Mouse (Mus musculus): ENCODE data around the gene C1s1. TPM values are rescaled to one million over a fixed set of nuclear protein-coding genes. Genes with fewer than 3 reads are reported as not detected.
"Not testable (repeated sequence)": the region's sequence is repeated elsewhere in the genome, so short reads cannot be mapped to it uniquely, and the experiment has no call there.

The C1s1 gene
- 0.72 and 0.75 TPM in 2 replicates for polyA plus RNA-seq (2014; fragmentation: Nextera tagmentation; extraction: Ambion mirVana)

DNA sequence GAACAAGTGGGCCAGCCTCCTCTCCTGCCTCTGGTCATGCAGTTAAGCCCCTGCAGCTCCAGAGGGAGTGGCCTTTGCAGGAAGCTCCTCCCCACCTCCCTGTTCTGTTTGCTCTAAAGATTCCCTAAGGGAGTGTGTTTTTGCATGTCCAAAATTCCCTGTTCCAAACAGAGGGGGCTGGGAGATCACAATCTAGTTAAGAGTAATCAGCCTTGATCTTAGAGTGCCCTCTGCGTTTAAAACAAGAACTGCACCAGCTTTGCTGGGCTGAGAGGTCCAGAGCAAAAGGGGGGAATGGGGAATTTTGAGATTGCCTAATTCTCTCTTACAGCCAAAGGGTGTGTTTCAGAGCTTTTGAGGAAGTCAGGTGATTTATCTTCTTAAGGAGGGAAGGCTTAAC is at the start of gene C1s1:
Gene C1s1, minus strand, starts transcription at position 76 of the 400 bp plus-strand sequence.
- not testable (repeated sequence) for H3K27me3 ChIP-seq (ENCODE audit: control insufficient read depth, insufficient read depth, low read length); H3K9ac ChIP-seq (replicated peaks; ENCODE audit: low read depth, low read length); H3K4me2 ChIP-seq (ENCODE audit: low read depth, low read length); ATAC-seq (ENCODE audit: low read depth); H3K36me3 ChIP-seq (ENCODE audit: control insufficient read depth, insufficient read depth, low read length); H3K4me1 ChIP-seq (ENCODE audit: control insufficient read depth, insufficient read depth, low read length); H3K27ac ChIP-seq (ENCODE audit: low read depth, low read length); H3K4me3 ChIP-seq (ENCODE audit: low read depth, low read length); H3K9me3 ChIP-seq (ENCODE audit: control insufficient read depth, low read length)
- WGBS = 0% methylated on average over 1 of the region's 1 CpGs

DNA sequence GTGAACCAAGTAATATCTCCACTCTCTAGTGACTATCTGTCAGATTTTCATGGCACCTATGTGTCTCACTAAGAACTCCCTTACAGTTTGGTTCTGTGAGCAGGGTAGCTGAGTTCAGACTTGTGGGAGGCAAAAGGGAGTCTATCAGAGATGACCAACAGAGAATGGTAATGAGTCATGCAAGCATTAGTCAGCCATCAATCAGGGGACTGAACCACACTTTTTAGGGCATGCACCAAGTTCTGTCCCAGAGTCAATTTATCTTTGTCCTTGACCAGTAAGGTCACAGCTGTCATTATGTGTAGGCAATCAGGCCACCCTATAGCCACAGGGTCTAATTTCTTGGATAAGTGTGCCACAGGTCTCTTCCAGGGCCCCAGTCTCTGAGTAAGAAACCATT is 46.6 kb upstream of the C1s1 start:
- ATAC-seq (ENCODE audit: low read depth) = no peak
- Histone ChIP-seq H3K4me2 (ENCODE audit: low read depth, low read length) (no peak overlapping the region), H3K9me3 (ENCODE audit: control insufficient read depth, low read length) (no peaks in the 10 kb centered on the region), H3K4me3 (ENCODE audit: low read depth, low read length) (no peak overlapping the region), H3K4me1 (ENCODE audit: control insufficient read depth, insufficient read depth, low read length) (no peaks in the 10 kb centered on the region), H3K27ac (ENCODE audit: low read depth, low read length) (no peak overlapping the region), H3K9ac (replicated peaks; ENCODE audit: low read depth, low read length) (no peak overlapping the region), H3K36me3 (ENCODE audit: control insufficient read depth, insufficient read depth, low read length) (no peaks in the 10 kb centered on the region), H3K27me3 (ENCODE audit: control insufficient read depth, insufficient read depth, low read length) (no peaks in the 10 kb centered on the region)

DNA sequence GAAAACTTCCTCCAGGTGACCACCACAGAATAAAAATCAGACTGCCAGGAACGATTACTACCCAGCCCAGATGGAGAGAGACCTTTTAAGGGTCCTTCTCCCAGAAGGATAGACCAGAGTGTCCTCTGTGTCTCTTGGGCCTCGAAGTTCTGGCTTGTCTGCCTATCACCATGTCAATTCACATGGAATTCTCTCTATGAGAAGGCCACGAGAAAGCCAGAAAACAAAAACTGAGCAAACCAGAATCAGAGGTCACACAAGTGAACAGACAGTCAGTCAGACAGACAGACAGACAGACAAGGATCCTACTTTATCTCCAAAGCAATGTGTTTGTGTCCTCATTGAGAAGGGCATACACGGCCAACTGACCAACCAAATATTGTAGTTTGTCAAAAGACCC is 44.1 kb upstream of the C1s1 start:
- no peaks in the 10 kb centered on the region for H3K9me3 ChIP-seq (ENCODE audit: control insufficient read depth, low read length)
- WGBS = 83% methylated on average over 4 of the region's 4 CpGs
- H3K4me3 ChIP-seq (ENCODE audit: low read depth, low read length) = no peak overlapping the region
- H3K36me3 ChIP-seq (ENCODE audit: control insufficient read depth, insufficient read depth, low read length) = no peaks in the 10 kb centered on the region
- no peaks in the 10 kb centered on the region for H3K27me3 ChIP-seq (ENCODE audit: control insufficient read depth, insufficient read depth, low read length)
- H3K27ac ChIP-seq (ENCODE audit: low read depth, low read length) = no peak overlapping the region
- H3K4me2 ChIP-seq (ENCODE audit: low read depth, low read length) = no peak overlapping the region
- no peaks in the 10 kb centered on the region for H3K4me1 ChIP-seq (ENCODE audit: control insufficient read depth, insufficient read depth, low read length)
- H3K9ac ChIP-seq (replicated peaks; ENCODE audit: low read depth, low read length) = no peak overlapping the region
- no peak for ATAC-seq (ENCODE audit: low read depth)

DNA sequence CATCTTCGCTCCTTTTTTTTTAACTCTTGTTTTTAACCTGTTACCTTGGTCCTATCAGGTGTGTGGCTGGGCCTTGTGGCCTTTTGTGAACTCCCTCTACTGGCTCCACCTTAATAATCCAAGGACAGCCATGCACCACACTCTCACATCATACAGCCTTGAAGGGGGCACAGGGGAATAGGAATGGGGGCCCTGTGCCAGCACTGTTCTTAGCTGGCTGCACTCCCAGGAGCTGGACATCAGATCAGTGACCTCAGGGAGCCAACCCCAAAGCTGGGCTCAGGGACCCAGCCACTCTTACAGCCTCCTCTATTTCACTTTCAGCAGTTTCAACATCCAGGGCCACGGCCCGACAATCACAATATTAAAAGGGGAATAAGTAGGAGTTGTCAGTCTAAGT is 43.6 kb upstream of the C1s1 start:
- WGBS = 94% methylated on average over 3 of the region's 3 CpGs
- no peaks in the 10 kb centered on the region for H3K27me3 ChIP-seq (ENCODE audit: control insufficient read depth, insufficient read depth, low read length)
- no peak overlapping the region for H3K4me2 ChIP-seq (ENCODE audit: low read depth, low read length)
- H3K9me3 ChIP-seq (ENCODE audit: control insufficient read depth, low read length) = no peaks in the 10 kb centered on the region
- no peaks in the 10 kb centered on the region for H3K4me1 ChIP-seq (ENCODE audit: control insufficient read depth, insufficient read depth, low read length)
- no peaks in the 10 kb centered on the region for H3K36me3 ChIP-seq (ENCODE audit: control insufficient read depth, insufficient read depth, low read length)
- no peak overlapping the region for H3K4me3 ChIP-seq (ENCODE audit: low read depth, low read length)
- H3K27ac ChIP-seq (ENCODE audit: low read depth, low read length) = no peak overlapping the region
- ATAC-seq (ENCODE audit: low read depth) = no peak
- no peak overlapping the region for H3K9ac ChIP-seq (replicated peaks; ENCODE audit: low read depth, low read length)

DNA sequence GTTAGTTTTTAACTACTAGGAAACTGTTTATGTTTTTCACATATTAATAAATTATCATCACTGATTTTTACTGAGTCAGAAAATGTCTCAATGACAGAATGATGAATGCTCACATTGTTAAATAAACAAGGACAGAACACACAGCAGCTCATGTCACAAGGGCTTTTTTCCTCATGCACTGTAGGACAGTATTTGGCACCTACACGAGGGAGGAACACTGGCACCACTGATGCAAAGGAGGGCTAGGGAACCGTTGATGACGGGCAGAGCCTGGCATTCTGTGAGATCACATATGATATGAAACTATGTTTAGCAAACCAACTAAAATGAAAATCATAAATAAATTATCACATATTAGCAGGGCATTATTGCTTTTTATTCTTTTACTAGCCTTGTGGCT is 42.8 kb upstream of the C1s1 start:
- Histone ChIP-seq H3K36me3 (ENCODE audit: control insufficient read depth, insufficient read depth, low read length) (no peaks in the 10 kb centered on the region), H3K9ac (replicated peaks; ENCODE audit: low read depth, low read length) (no peak overlapping the region), H3K27ac (ENCODE audit: low read depth, low read length) (no peak overlapping the region), H3K4me1 (ENCODE audit: control insufficient read depth, insufficient read depth, low read length) (no peaks in the 10 kb centered on the region), H3K9me3 (ENCODE audit: control insufficient read depth, low read length) (no peaks in the 10 kb centered on the region), H3K4me3 (ENCODE audit: low read depth, low read length) (no peak overlapping the region), H3K4me2 (ENCODE audit: low read depth, low read length) (no peak overlapping the region), H3K27me3 (ENCODE audit: control insufficient read depth, insufficient read depth, low read length) (no peaks in the 10 kb centered on the region)
- WGBS = 85% methylated on average over 3 of the region's 3 CpGs
- ATAC-seq (ENCODE audit: low read depth) = no peak

DNA sequence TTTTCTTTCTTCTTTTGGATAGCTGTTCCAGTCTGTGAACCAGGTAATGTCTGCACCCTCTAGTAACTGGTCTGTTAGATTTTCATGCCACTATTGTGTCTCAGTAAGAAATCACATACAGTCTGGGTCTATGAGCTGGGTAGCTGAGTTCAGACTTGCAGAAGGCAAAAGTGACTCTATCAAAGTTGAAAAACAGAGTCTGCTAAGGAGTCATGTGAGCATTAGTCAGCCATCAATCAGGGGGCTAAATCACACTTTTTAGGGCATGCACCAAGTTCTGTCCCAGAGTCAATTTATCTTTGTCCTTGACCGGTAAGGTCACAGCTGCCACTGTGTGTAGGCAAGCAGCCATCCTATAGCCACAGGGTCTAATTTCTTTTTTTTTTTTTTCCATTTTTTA is 40.1 kb upstream of the C1s1 start:
- H3K27me3 ChIP-seq (ENCODE audit: control insufficient read depth, insufficient read depth, low read length) = no peaks in the 10 kb centered on the region
- no peak for ATAC-seq (ENCODE audit: low read depth)
- no peaks in the 10 kb centered on the region for H3K9me3 ChIP-seq (ENCODE audit: control insufficient read depth, low read length)
- no peaks in the 10 kb centered on the region for H3K4me1 ChIP-seq (ENCODE audit: control insufficient read depth, insufficient read depth, low read length)
- no peak overlapping the region for H3K4me3 ChIP-seq (ENCODE audit: low read depth, low read length)
- H3K9ac ChIP-seq (replicated peaks; ENCODE audit: low read depth, low read length) = no peak overlapping the region
- WGBS = 79% methylated on average over 1 of the region's 1 CpGs
- H3K36me3 ChIP-seq (ENCODE audit: control insufficient read depth, insufficient read depth, low read length) = no peaks in the 10 kb centered on the region
- no peak overlapping the region for H3K27ac ChIP-seq (ENCODE audit: low read depth, low read length)
- H3K4me2 ChIP-seq (ENCODE audit: low read depth, low read length) = no peak overlapping the region

DNA sequence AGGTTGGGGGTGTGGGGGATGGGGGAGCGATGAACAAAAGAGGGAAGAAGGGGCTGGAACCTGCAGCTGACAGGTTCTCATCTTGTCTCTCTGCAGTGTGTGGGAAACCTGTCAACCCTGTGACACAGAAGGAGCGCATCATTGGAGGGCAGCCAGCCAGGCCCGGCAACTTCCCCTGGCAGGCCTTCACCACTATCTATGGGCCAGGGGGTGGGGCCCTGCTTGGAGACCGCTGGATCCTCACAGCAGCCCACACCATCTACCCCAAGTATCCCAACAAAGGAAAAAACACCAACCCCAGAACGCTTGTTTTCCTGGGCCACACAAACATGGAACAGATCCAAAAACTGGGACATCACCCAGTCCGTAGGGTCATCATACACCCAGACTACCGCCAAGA is 38.0 kb upstream of the C1s1 start:
- not testable (repeated sequence) for H3K9ac ChIP-seq (replicated peaks; ENCODE audit: low read depth, low read length); H3K27me3 ChIP-seq (ENCODE audit: control insufficient read depth, insufficient read depth, low read length); ATAC-seq (ENCODE audit: low read depth); H3K9me3 ChIP-seq (ENCODE audit: control insufficient read depth, low read length); H3K4me1 ChIP-seq (ENCODE audit: control insufficient read depth, insufficient read depth, low read length); H3K36me3 ChIP-seq (ENCODE audit: control insufficient read depth, insufficient read depth, low read length); H3K4me2 ChIP-seq (ENCODE audit: low read depth, low read length); H3K27ac ChIP-seq (ENCODE audit: low read depth, low read length); H3K4me3 ChIP-seq (ENCODE audit: low read depth, low read length)
- 88% methylated on average over 7 of the region's 7 CpGs for WGBS

DNA sequence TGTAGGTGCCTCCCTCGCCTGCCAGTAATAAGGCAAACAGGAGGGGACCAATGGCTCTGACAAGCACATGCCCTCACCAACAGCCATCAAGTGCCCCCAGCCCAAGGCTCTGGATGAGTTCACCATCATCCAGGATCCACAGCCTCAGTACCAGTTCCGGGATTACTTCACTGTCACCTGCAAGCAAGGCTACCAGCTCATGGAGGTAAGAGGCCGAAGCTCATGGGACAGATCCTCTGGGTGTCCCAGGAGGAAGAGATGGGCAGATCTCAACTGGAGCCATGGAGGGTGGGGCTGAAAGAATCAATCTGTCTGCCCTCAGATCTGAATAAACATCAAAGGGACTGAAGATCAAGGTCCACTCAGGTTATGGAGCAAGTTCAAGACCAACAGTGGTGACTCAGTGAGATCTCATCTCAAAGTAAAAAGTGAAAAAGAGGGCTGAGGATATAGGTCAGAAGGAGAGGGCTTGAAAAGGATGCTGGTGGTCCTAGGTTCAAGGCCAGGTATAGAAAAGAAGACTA is 33.1 kb upstream of the C1s1 start:
- H3K9me3 ChIP-seq (ENCODE audit: control insufficient read depth, low read length); H3K4me1 ChIP-seq (ENCODE audit: control insufficient read depth, insufficient read depth, low read length); H3K27me3 ChIP-seq (ENCODE audit: control insufficient read depth, insufficient read depth, low read length); ATAC-seq (ENCODE audit: low read depth); H3K4me2 ChIP-seq (ENCODE audit: low read depth, low read length); H3K4me3 ChIP-seq (ENCODE audit: low read depth, low read length); H3K9ac ChIP-seq (replicated peaks; ENCODE audit: low read depth, low read length); H3K27ac ChIP-seq (ENCODE audit: low read depth, low read length); H3K36me3 ChIP-seq (ENCODE audit: control insufficient read depth, insufficient read depth, low read length): not testable (repeated sequence)
- WGBS = 84% methylated on average over 3 of the region's 3 CpGs

DNA sequence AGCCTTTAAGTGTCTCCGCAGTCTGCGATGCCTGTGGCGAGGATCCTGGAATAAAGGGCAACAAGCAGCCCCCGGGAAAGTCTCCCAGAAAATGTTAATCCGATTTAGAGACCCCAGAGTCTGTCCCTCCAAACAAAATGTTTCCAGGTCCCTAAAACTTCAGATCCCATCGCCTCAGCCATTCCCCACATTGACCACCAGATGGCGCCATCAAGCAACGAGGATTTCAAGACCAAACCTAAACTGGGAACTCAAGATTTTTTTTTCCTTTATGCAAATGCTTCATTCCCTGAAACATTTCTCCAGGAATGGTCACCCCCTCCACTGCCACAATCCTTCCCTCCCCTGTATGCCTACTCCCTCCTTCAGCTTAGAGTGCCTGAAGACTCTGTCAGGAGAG is 27.9 kb upstream of the C1s1 start, which contains the start of gene C1rb:
Gene C1rb, plus strand, starts transcription at position 269 of the 400 bp plus-strand sequence.
- H3K9ac ChIP-seq (replicated peaks; ENCODE audit: low read depth, low read length) = no peak within 1 kb of the TSS
- H3K4me1 ChIP-seq (ENCODE audit: control insufficient read depth, insufficient read depth, low read length) = no peaks in the 10 kb centered on the region
- H3K27ac ChIP-seq (ENCODE audit: low read depth, low read length) = no peak within 1 kb of the TSS
- H3K9me3 ChIP-seq (ENCODE audit: control insufficient read depth, low read length) = no peaks in the 10 kb centered on the region
- ATAC-seq (ENCODE audit: low read depth) = no peak
- no peaks in the 10 kb centered on the region for H3K27me3 ChIP-seq (ENCODE audit: control insufficient read depth, insufficient read depth, low read length)
- no peak within 1 kb of the TSS for H3K4me2 ChIP-seq (ENCODE audit: low read depth, low read length)
- no peaks in the 10 kb centered on the region for H3K36me3 ChIP-seq (ENCODE audit: control insufficient read depth, insufficient read depth, low read length)
- WGBS = 6% methylated on average over 8 of the region's 8 CpGs
- H3K4me3 ChIP-seq (ENCODE audit: low read depth, low read length) = no peak within 1 kb of the TSS

DNA sequence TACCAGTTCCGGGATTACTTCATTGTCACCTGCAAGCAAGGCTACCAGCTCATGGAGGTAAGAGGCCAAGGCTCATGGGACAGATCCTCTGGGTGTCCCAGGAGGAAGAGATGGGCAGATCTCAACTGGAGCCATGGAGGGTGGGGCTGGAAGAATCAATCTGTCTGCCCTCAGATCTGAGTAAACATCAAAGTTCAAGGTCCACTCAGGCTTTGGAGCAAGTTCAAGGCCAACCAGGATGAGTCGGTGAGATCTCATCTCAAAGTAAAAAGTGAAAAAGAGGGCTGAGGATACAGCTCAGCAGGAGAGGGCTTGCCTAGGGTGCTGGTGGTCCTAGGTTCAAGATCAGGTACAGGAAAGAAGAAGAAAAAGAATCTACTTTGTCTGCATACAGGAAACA is 19.5 kb upstream of the C1s1 start:
- H3K9ac ChIP-seq (replicated peaks; ENCODE audit: low read depth, low read length); H3K4me1 ChIP-seq (ENCODE audit: control insufficient read depth, insufficient read depth, low read length); H3K27ac ChIP-seq (ENCODE audit: low read depth, low read length); ATAC-seq (ENCODE audit: low read depth); H3K27me3 ChIP-seq (ENCODE audit: control insufficient read depth, insufficient read depth, low read length); H3K36me3 ChIP-seq (ENCODE audit: control insufficient read depth, insufficient read depth, low read length); H3K4me2 ChIP-seq (ENCODE audit: low read depth, low read length); H3K9me3 ChIP-seq (ENCODE audit: control insufficient read depth, low read length); H3K4me3 ChIP-seq (ENCODE audit: low read depth, low read length): not testable (repeated sequence)
- 90% methylated on average over 1 of the region's 2 CpGs for WGBS
